Mouse (Mus musculus): ENCODE measurements around the gene Mdfic. TPM values are rescaled to one million over a fixed set of nuclear protein-coding genes. Genes with fewer than 3 reads are reported as not detected.

The Mdfic gene
- polyA plus RNA-seq, 1 experiment from 2014 or later, result 2.2 TPM

- H3K4me1 ChIP-seq (ENCODE audit: control insufficient read depth, insufficient read depth, low read length), result peaks cover 6% of the 10 kb centered on the region
- H3K9me3 ChIP-seq (replicated peaks; ENCODE audit: control insufficient read depth, low read length), result no peaks in the 10 kb centered on the region
- no peak overlapping the region for H3K4me2 ChIP-seq (ENCODE audit: low read length)
- peak; percentile 41 for DNase-seq (ENCODE audit: low spot score)
- ATAC-seq, result no peak
- H3K4me3 ChIP-seq (ENCODE audit: low read depth, low read length), result no peak overlapping the region
- WGBS, result 59% methylated on average over 4 of the region's 4 CpGs
- H3K27me3 ChIP-seq (replicated peaks; ENCODE audit: control insufficient read depth, insufficient read depth, low read length), result no peaks in the 10 kb centered on the region
- no peaks in the 10 kb centered on the region for H3K36me3 ChIP-seq (ENCODE audit: control insufficient read depth, insufficient read depth, low read length)
- no peak overlapping the region for H3K27ac ChIP-seq (ENCODE audit: low read depth, low read length)
- H3K9ac ChIP-seq (ENCODE audit: low read length), result no peak overlapping the region
Measured at GRCm38 (mm10) chr6:15730666-15731065, 10.2 kb downstream of the Mdfic start.

- no peaks in the 10 kb centered on the region for H3K36me3 ChIP-seq (ENCODE audit: control insufficient read depth, insufficient read depth, low read length)
- H3K4me3 ChIP-seq (ENCODE audit: low read depth, low read length), result no peak overlapping the region
- no peaks in the 10 kb centered on the region for H3K9me3 ChIP-seq (replicated peaks; ENCODE audit: control insufficient read depth, low read length)
- WGBS, result 89% methylated on average over 7 of the region's 7 CpGs
- H3K4me1 ChIP-seq (ENCODE audit: control insufficient read depth, insufficient read depth, low read length), result peaks cover 6% of the 10 kb centered on the region
- ATAC-seq, result no peak
- no peak overlapping the region for H3K9ac ChIP-seq (ENCODE audit: low read length)
- no peaks in the 10 kb centered on the region for H3K27me3 ChIP-seq (replicated peaks; ENCODE audit: control insufficient read depth, insufficient read depth, low read length)
- DNase-seq (ENCODE audit: low spot score), result no peak
- H3K4me2 ChIP-seq (ENCODE audit: low read length), result no peak overlapping the region
- no peak overlapping the region for H3K27ac ChIP-seq (ENCODE audit: low read depth, low read length)
Measured at GRCm38 (mm10) chr6:15731452-15731851, 11.0 kb downstream of the Mdfic start.

GRCm38 (mm10) chr6:15737312-15737911, 17.0 kb downstream of the Mdfic start:
- H3K36me3 ChIP-seq (ENCODE audit: control insufficient read depth, insufficient read depth, low read length), result no peaks in the 10 kb centered on the region
- 44% methylated on average over 8 of the region's 8 CpGs for WGBS
- no peak overlapping the region for H3K9ac ChIP-seq (ENCODE audit: low read length)
- peak; percentile 60 for DNase-seq (ENCODE audit: low spot score)
- H3K4me2 ChIP-seq (ENCODE audit: low read length), result no peak overlapping the region
- no peaks in the 10 kb centered on the region for H3K4me1 ChIP-seq (ENCODE audit: control insufficient read depth, insufficient read depth, low read length)
- H3K9me3 ChIP-seq (replicated peaks; ENCODE audit: control insufficient read depth, low read length), result no peaks in the 10 kb centered on the region
- no peak overlapping the region for H3K27ac ChIP-seq (ENCODE audit: low read depth, low read length)
- peak; percentile 71; the same call in 1 of the 2 replicates for ATAC-seq
- no peaks in the 10 kb centered on the region for H3K27me3 ChIP-seq (replicated peaks; ENCODE audit: control insufficient read depth, insufficient read depth, low read length)
- H3K4me3 ChIP-seq (ENCODE audit: low read depth, low read length), result no peak overlapping the region

- Histone ChIP-seq H3K27me3 (replicated peaks; ENCODE audit: control insufficient read depth, insufficient read depth, low read length) (no peaks in the 10 kb centered on the region), H3K9ac (ENCODE audit: low read length) (no peak overlapping the region), H3K4me3 (ENCODE audit: low read depth, low read length) (no peak overlapping the region), H3K4me1 (ENCODE audit: control insufficient read depth, insufficient read depth, low read length) (no peaks in the 10 kb centered on the region), H3K4me2 (ENCODE audit: low read length) (no peak overlapping the region), H3K9me3 (replicated peaks; ENCODE audit: control insufficient read depth, low read length) (no peaks in the 10 kb centered on the region), H3K36me3 (ENCODE audit: control insufficient read depth, insufficient read depth, low read length) (no peaks in the 10 kb centered on the region), H3K27ac (ENCODE audit: low read depth, low read length) (no peak overlapping the region)
- no peak for ATAC-seq
- no peak for DNase-seq (ENCODE audit: low spot score)
- 88% methylated on average over 5 of the region's 5 CpGs for WGBS
Measured at GRCm38 (mm10) chr6:15738331-15738943, 18.0 kb downstream of the Mdfic start.

DNA sequence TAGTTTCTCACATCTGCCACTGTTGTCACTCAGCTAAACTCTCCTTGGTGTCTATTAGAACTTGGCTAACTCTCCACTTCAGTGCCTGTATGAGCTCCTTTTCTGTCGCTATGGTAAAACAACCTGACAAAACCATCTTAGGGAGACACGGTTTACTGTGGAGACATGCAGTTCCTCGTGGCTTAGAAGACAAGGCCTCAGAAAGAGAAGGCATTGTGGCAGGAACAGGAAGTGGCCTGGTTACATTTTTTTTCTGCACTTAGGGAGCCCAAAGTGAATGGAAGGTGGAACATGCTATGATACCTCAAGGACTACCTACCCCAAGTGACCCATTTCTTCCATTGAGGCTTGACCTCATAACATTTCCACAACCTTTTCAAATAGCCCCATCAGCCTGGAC, 18.7 kb downstream of the Mdfic start:
- WGBS, result 87% methylated on average over 3 of the region's 3 CpGs
- ATAC-seq (no peak), DNase-seq (ENCODE audit: low spot score) (no peak)
- no peak overlapping the region for H3K4me3 ChIP-seq (ENCODE audit: low read depth, low read length)
- no peak overlapping the region for H3K27ac ChIP-seq (ENCODE audit: low read depth, low read length)
- no peaks in the 10 kb centered on the region for H3K9me3 ChIP-seq (replicated peaks; ENCODE audit: control insufficient read depth, low read length)
- no peaks in the 10 kb centered on the region for H3K36me3 ChIP-seq (ENCODE audit: control insufficient read depth, insufficient read depth, low read length)
- no peak overlapping the region for H3K9ac ChIP-seq (ENCODE audit: low read length)
- no peaks in the 10 kb centered on the region for H3K4me1 ChIP-seq (ENCODE audit: control insufficient read depth, insufficient read depth, low read length)
- no peaks in the 10 kb centered on the region for H3K27me3 ChIP-seq (replicated peaks; ENCODE audit: control insufficient read depth, insufficient read depth, low read length)
- H3K4me2 ChIP-seq (ENCODE audit: low read length), result no peak overlapping the region

- no peak overlapping the region for H3K4me3 ChIP-seq (ENCODE audit: low read depth, low read length)
- WGBS, result 84% methylated on average over 6 of the region's 6 CpGs
- H3K27ac ChIP-seq (ENCODE audit: low read depth, low read length), result no peak overlapping the region
- peaks cover 2% of the 10 kb centered on the region; the same call in 1 of the 2 replicates for H3K4me1 ChIP-seq (ENCODE audit: control insufficient read depth, insufficient read depth, low read length)
- no peak overlapping the region for H3K4me2 ChIP-seq (ENCODE audit: low read length)
- H3K36me3 ChIP-seq (ENCODE audit: control insufficient read depth, insufficient read depth, low read length), result no peaks in the 10 kb centered on the region
- ATAC-seq, result no peak
- no peak for DNase-seq (ENCODE audit: low spot score)
- H3K9ac ChIP-seq (ENCODE audit: low read length), result no peak overlapping the region
- no peaks in the 10 kb centered on the region for H3K9me3 ChIP-seq (replicated peaks; ENCODE audit: control insufficient read depth, low read length)
- no peaks in the 10 kb centered on the region for H3K27me3 ChIP-seq (replicated peaks; ENCODE audit: control insufficient read depth, insufficient read depth, low read length)
Measured at GRCm38 (mm10) chr6:15742591-15743149, 22.2 kb downstream of the Mdfic start.

DNA sequence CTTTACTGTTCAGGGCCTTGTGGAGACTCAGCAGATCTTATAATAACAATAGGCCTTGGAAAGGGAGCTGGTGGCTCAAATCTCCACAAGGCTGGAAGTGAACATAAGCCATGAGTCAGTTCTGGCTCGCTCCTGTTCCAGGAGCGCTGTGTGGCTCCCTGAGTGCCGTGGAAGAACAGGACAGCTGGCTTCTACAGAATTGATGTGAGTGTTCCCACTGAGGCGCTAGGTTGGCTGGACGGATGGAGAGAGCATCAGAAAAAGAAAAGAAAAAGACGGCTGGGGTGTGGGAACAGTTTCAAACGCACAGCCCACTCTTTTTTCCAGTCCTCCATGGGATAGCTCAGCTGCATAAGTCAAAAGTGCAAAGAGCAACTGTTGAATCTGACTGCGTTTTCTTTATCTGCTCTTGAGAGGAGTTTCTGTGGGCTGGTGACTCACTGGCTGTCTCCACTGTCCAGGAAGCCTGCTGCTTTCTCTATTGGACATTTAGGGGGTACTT, 22.9 kb downstream of the Mdfic start:
- H3K9me3 ChIP-seq (replicated peaks; ENCODE audit: control insufficient read depth, low read length), result no peaks in the 10 kb centered on the region
- no peaks in the 10 kb centered on the region for H3K36me3 ChIP-seq (ENCODE audit: control insufficient read depth, insufficient read depth, low read length)
- WGBS, result 69% methylated on average over 8 of the region's 8 CpGs
- H3K4me3 ChIP-seq (ENCODE audit: low read depth, low read length), result no peak overlapping the region
- H3K27ac ChIP-seq (ENCODE audit: low read depth, low read length), result no peak overlapping the region
- H3K4me2 ChIP-seq (ENCODE audit: low read length), result no peak overlapping the region
- no peaks in the 10 kb centered on the region for H3K27me3 ChIP-seq (replicated peaks; ENCODE audit: control insufficient read depth, insufficient read depth, low read length)
- no peak for DNase-seq (ENCODE audit: low spot score)
- H3K4me1 ChIP-seq (ENCODE audit: control insufficient read depth, insufficient read depth, low read length), result peaks cover 2% of the 10 kb centered on the region; the same call in 1 of the 2 replicates
- H3K9ac ChIP-seq (ENCODE audit: low read length), result no peak overlapping the region
- no peak for ATAC-seq

DNA sequence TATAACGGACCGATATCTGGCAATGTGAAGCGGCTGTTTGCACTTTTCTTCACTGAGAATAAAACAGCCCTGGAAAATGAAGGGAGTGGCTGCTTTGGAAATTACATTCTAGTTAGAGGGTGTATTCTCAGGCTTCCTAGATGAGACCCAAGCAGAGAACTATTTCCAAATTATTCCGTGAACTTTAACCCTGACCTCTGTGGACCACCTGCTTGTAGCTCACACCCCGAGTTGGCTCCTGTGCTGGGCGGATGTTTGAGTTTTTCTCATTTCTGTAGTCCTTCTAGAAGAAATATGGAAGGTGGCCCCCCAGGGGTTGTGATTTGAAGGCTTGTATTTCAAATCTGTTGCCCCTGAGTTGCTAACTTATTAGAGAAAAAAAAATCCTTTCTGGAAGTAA, 23.3 kb downstream of the Mdfic start:
- peaks cover 2% of the 10 kb centered on the region; the same call in 1 of the 2 replicates for H3K4me1 ChIP-seq (ENCODE audit: control insufficient read depth, insufficient read depth, low read length)
- DNase-seq (ENCODE audit: low spot score), result no peak
- no peaks in the 10 kb centered on the region for H3K36me3 ChIP-seq (ENCODE audit: control insufficient read depth, insufficient read depth, low read length)
- H3K4me2 ChIP-seq (ENCODE audit: low read length), result no peak overlapping the region
- no peak for ATAC-seq
- no peak overlapping the region for H3K9ac ChIP-seq (ENCODE audit: low read length)
- no peak overlapping the region for H3K27ac ChIP-seq (ENCODE audit: low read depth, low read length)
- H3K4me3 ChIP-seq (ENCODE audit: low read depth, low read length), result no peak overlapping the region
- no peaks in the 10 kb centered on the region for H3K27me3 ChIP-seq (replicated peaks; ENCODE audit: control insufficient read depth, insufficient read depth, low read length)
- WGBS, result 70% methylated on average over 6 of the region's 6 CpGs
- H3K9me3 ChIP-seq (replicated peaks; ENCODE audit: control insufficient read depth, low read length), result no peaks in the 10 kb centered on the region

GRCm38 (mm10) chr6:15745313-15745712, 24.9 kb downstream of the Mdfic start:
- peak; percentile 85 for DNase-seq (ENCODE audit: low spot score)
- H3K4me1 ChIP-seq (ENCODE audit: control insufficient read depth, insufficient read depth, low read length), result peaks cover 2% of the 10 kb centered on the region; the same call in 1 of the 2 replicates
- no peak overlapping the region for H3K4me2 ChIP-seq (ENCODE audit: low read length)
- ATAC-seq, result peak; percentile 91
- H3K9me3 ChIP-seq (replicated peaks; ENCODE audit: control insufficient read depth, low read length), result no peaks in the 10 kb centered on the region
- under 1% methylated on average over 6 of the region's 6 CpGs for WGBS
- H3K4me3 ChIP-seq (ENCODE audit: low read depth, low read length), result no peak overlapping the region
- no peak overlapping the region for H3K9ac ChIP-seq (ENCODE audit: low read length)
- H3K36me3 ChIP-seq (ENCODE audit: control insufficient read depth, insufficient read depth, low read length), result no peaks in the 10 kb centered on the region
- H3K27ac ChIP-seq (ENCODE audit: low read depth, low read length), result no peak overlapping the region
- no peaks in the 10 kb centered on the region for H3K27me3 ChIP-seq (replicated peaks; ENCODE audit: control insufficient read depth, insufficient read depth, low read length)
